Mouse (Mus musculus) lung, embryonic 14.5 days (tissue): ENCODE measurements around the gene Dnah2. TPM values are rescaled to one million over a fixed set of nuclear protein-coding genes. Genes with fewer than 3 reads are reported as not detected.

ENCODE experiments used
- ATAC-seq: fragments of 200-750 bp; cut with Nextera tagmentation; 2 replicates; pipeline ENCODE4 v1.8.0; 2017; ENCODE audit warnings: mild to moderate bottlenecking, moderate TSS enrichment, moderate library complexity; ENCODE audit not compliant: insufficient read depth
- DNase-seq: peaks from one replicate; pipeline ENCODE4 v3.0.0-alpha.2; 2015
- H3K27ac ChIP-seq: fragments of 300-500 bp; sonication (generic); 2 replicates; pipeline ENCODE4 v1.5.1; 2014; ENCODE audit warnings: low read depth, mild to moderate bottlenecking, moderate library complexity
- H3K27me3 ChIP-seq: fragments of 300-500 bp; sonication (generic); 2 replicates; pipeline ENCODE4 v1.6.1; 2014; ENCODE audit warnings: low read length, control low read depth; ENCODE audit not compliant: insufficient read depth
- H3K36me3 ChIP-seq: fragments of 300-500 bp; sonication (generic); 2 replicates; pipeline ENCODE4 v1.6.1; 2014; ENCODE audit warnings: control low read depth; ENCODE audit not compliant: insufficient read depth
- H3K4me1 ChIP-seq: fragments of 300-500 bp; sonication (generic); 2 replicates; pipeline ENCODE4 v1.6.1; 2014; ENCODE audit warnings: antibody characterized with exemption, control low read depth; ENCODE audit not compliant: insufficient read depth
- H3K4me2 ChIP-seq: fragments of 300-500 bp; sonication (generic); 2 replicates; pipeline ENCODE4 v1.6.1; 2014; ENCODE audit warnings: mild to moderate bottlenecking
- H3K4me3 ChIP-seq: fragments of 300-500 bp; sonication (generic); 2 replicates; pipeline ENCODE4 v1.5.1; 2014; ENCODE audit warnings: low read depth, low read length
- H3K9ac ChIP-seq: fragments of 300-500 bp; sonication (generic); 2 replicates; pipeline ENCODE4 v1.6.1; 2014
- H3K9me3 ChIP-seq: fragments of 300-500 bp; sonication (generic); 2 replicates; pipeline ENCODE4 v1.6.1; 2016; ENCODE audit warnings: low read depth, low read length, control low read depth
- CTCF ChIP-seq: IDR thresholded peaks from 2 replicates; pipeline ENCODE4 v1.5.1; 2016; ENCODE audit warnings: antibody characterized with exemption, low read depth
- WGBS: fragments of 180-500 bp; shearing (Covaris S2); extraction: QIAGEN DNeasy Blood & Tissue Kit; methylation state at CpG from one replicate; pipeline ENCODE4 v1.1.7; 2014; 5-methylcytosine and 5-hydroxymethylcytosine counted together
- polyA plus RNA-seq: library from polyadenylated mRNA; unstranded; fragments of >200 nt; fragmentation: Nextera tagmentation; extraction: Ambion mirVana; gene quantifications from 2 replicates; pipeline ENCODE4 v1.2.1, GENCODE M21; 2014

Gene Dnah2
- polyA plus RNA-seq, 1 experiment from 2014 or later = 1.9 TPM

GRCm38 (mm10) chr11:69463996-69464395 lies 84.9 kb downstream of the Dnah2 start:
- Histone ChIP-seq H3K4me3 (no peak overlapping the region), H3K27ac (no peak overlapping the region), H3K9ac (no peak overlapping the region), H3K4me2 (no peak overlapping the region), H3K4me1 (no peaks in the 10 kb centered on the region), H3K27me3 (no peaks in the 10 kb centered on the region), H3K36me3 (no peaks in the 10 kb centered on the region), H3K9me3 (peaks cover 5% of the 10 kb centered on the region; the same call in 1 of the 2 replicates)
- TF ChIP-seq CTCF = no peak
- no peak for DNase-seq
- no peak for ATAC-seq
- 91% methylated on average over 7 of the region's 7 CpGs for WGBS

- no peak overlapping the region for H3K4me2 ChIP-seq
- TF ChIP-seq CTCF = no peak
- H3K27ac ChIP-seq = no peak overlapping the region
- H3K36me3 ChIP-seq = no peaks in the 10 kb centered on the region
- H3K27me3 ChIP-seq = no peaks in the 10 kb centered on the region
- no peak overlapping the region for H3K9ac ChIP-seq
- 30% methylated on average over 5 of the region's 5 CpGs for whole genome bisulfite sequencing
- H3K4me1 ChIP-seq = 0 out of 2 replicates have a peak, but pooled peaks cover 5% of the 10 kb centered on the region
- ATAC-seq (no peak), DNase-seq (no peak)
- H3K9me3 ChIP-seq = peaks cover 5% of the 10 kb centered on the region; the same call in 1 of the 2 replicates
- no peak overlapping the region for H3K4me3 ChIP-seq
These were observed 87.3 kb downstream of the Dnah2 start for GRCm38 (mm10) chr11:69461568-69461967.

- 45% methylated on average over 4 of the region's 4 CpGs for WGBS
- H3K4me3 ChIP-seq = no peak overlapping the region
- H3K36me3 ChIP-seq = no peaks in the 10 kb centered on the region
- H3K4me1 ChIP-seq = 0 out of 2 replicates have a peak, but pooled peaks cover 5% of the 10 kb centered on the region
- H3K27ac ChIP-seq = no peak overlapping the region
- no peak for TF ChIP-seq CTCF
- ATAC-seq (peak; percentile 41; the same call in 1 of the 2 replicates), DNase-seq (peak; percentile 54)
- no peaks in the 10 kb centered on the region for H3K27me3 ChIP-seq
- no peak overlapping the region for H3K4me2 ChIP-seq
- H3K9ac ChIP-seq = no peak overlapping the region
- peaks cover 5% of the 10 kb centered on the region; the same call in 1 of the 2 replicates for H3K9me3 ChIP-seq
These were observed 89.0 kb downstream of the Dnah2 start for GRCm38 (mm10) chr11:69459883-69460282.

- DNase-seq = peak; percentile 41
- no peak overlapping the region for H3K27ac ChIP-seq
- H3K4me3 ChIP-seq = no peak overlapping the region
- TF ChIP-seq CTCF = no peak
- no peak overlapping the region for H3K9ac ChIP-seq
- H3K4me1 ChIP-seq = peaks cover 16% of the 10 kb centered on the region; the same call in 1 of the 2 replicates
- no peaks in the 10 kb centered on the region for H3K27me3 ChIP-seq
- WGBS = 18% methylated on average over 6 of the region's 6 CpGs
- no peaks in the 10 kb centered on the region for H3K9me3 ChIP-seq
- no peak for ATAC-seq
- no peak overlapping the region for H3K4me2 ChIP-seq
- H3K36me3 ChIP-seq = no peaks in the 10 kb centered on the region
These were observed 91.8 kb downstream of the Dnah2 start for GRCm38 (mm10) chr11:69457006-69457579.

GRCm38 (mm10) chr11:69452114-69452867 lies 96.6 kb downstream of the Dnah2 start:
- H3K9ac ChIP-seq = no peak overlapping the region; the same call in 1 of the 2 replicates

GRCm38 (mm10) chr11:69447299-69447698 lies 101.6 kb downstream of the Dnah2 start:
- H3K9ac ChIP-seq = no peak overlapping the region
- no peaks in the 10 kb centered on the region for H3K9me3 ChIP-seq
- no peak overlapping the region for H3K4me3 ChIP-seq
- WGBS = 92% methylated on average over 7 of the region's 7 CpGs
- DNase-seq (no peak), ATAC-seq (no peak)
- no peaks in the 10 kb centered on the region for H3K36me3 ChIP-seq
- H3K4me2 ChIP-seq = no peak overlapping the region
- H3K27me3 ChIP-seq = no peaks in the 10 kb centered on the region
- TF ChIP-seq CTCF = no peak
- no peak overlapping the region for H3K27ac ChIP-seq
- H3K4me1 ChIP-seq = peaks cover 8% of the 10 kb centered on the region

More at GRCm38 (mm10) chr11:69452114-69452867, 96.6 kb downstream of the Dnah2 start:
- WGBS = 44% methylated on average over 23 of the region's 23 CpGs
- Histone ChIP-seq H3K27ac (peak overlapping the region; percentile 58; the same call in 1 of the 2 replicates), H3K27me3 (no peaks in the 10 kb centered on the region), H3K4me1 (peaks cover 15% of the 10 kb centered on the region; the same call in 1 of the 2 replicates), H3K4me3 (peak overlapping the region; percentile 11; the same call in 1 of the 2 replicates), H3K36me3 (no peaks in the 10 kb centered on the region), H3K4me2 (peak overlapping the region; percentile 48), H3K9me3 (no peaks in the 10 kb centered on the region)
- no peak for TF ChIP-seq CTCF
- ATAC-seq (no peak), DNase-seq (peak; percentile 53)

- peaks cover 6% of the 10 kb centered on the region for H3K4me1 ChIP-seq
- peak; percentile 86 for ATAC-seq
- H3K9me3 ChIP-seq = no peaks in the 10 kb centered on the region
- WGBS = 11% methylated on average over 5 of the region's 5 CpGs
- H3K27ac ChIP-seq = peak overlapping the region; percentile 5; the same call in 1 of the 2 replicates
- no peak overlapping the region for H3K4me3 ChIP-seq
- no peaks in the 10 kb centered on the region for H3K36me3 ChIP-seq
- no peak overlapping the region for H3K9ac ChIP-seq
- TF ChIP-seq CTCF = no peak
- no peaks in the 10 kb centered on the region for H3K27me3 ChIP-seq
- peak; percentile 77 for DNase-seq
- H3K4me2 ChIP-seq = no peak overlapping the region
These were observed 105.6 kb downstream of the Dnah2 start for GRCm38 (mm10) chr11:69443328-69443727.
